Mouse (Mus musculus) spleen, adult 2 months (tissue): ENCODE measurements at regions not wholly inside any gene's neighbourhood (a gene's known extent, or its start where the extent isn't known, plus 50 kb on each side); places are given as distances from the start of the nearest gene placed in this dataset.

ENCODE experiments used
- DNase-seq, 2 experiments: peaks; one replicate each; pipeline versions ENCODE4 v3.0.0 to v3.0.0-alpha.2; 2012 to 2021; ENCODE audit warnings: low spot score in 2 of 2, low read depth in 1 of 2
- H3K27ac ChIP-seq: fragments of 200-500 bp; 2 replicates; pipeline ENCODE4 v1.5.1; 2012; ENCODE audit warnings: low read length, inconsistent platforms; ENCODE audit not compliant: insufficient read depth
- H3K27me3 ChIP-seq: fragments of 200-500 bp; 2 replicates; pipeline ENCODE4 v1.6.1; 2012; ENCODE audit warnings: mild to moderate bottlenecking, moderate library complexity, low read length, inconsistent platforms; ENCODE audit not compliant: control insufficient read depth, insufficient read depth
- H3K36me3 ChIP-seq: fragments of 200-500 bp; 2 replicates; pipeline ENCODE4 v1.6.1; 2012; ENCODE audit warnings: mild to moderate bottlenecking, low read length, inconsistent platforms; ENCODE audit not compliant: control insufficient read depth, insufficient read depth
- H3K4me1 ChIP-seq: fragments of 200-500 bp; 2 replicates; pipeline ENCODE4 v1.6.1; 2011; ENCODE audit warnings: inconsistent platforms; ENCODE audit not compliant: control insufficient read depth, insufficient read depth, insufficient read length
- H3K4me3 ChIP-seq: fragments of 200-500 bp; 2 replicates; pipeline ENCODE4 v1.5.1; 2011; ENCODE audit warnings: mild to moderate bottlenecking, inconsistent platforms; ENCODE audit not compliant: insufficient read depth, insufficient read length; ENCODE audit errors: extremely low read depth
- CTCF ChIP-seq: fragments of 200-500 bp; IDR thresholded peaks from 2 replicates; pipeline ENCODE4 v1.5.1; 2011; ENCODE audit warnings: mild to moderate bottlenecking, inconsistent platforms; ENCODE audit not compliant: insufficient read depth, insufficient read length, insufficient replicate concordance; ENCODE audit errors: extremely low read depth
- POLR2A ChIP-seq: fragments of 200-500 bp; IDR thresholded peaks from 2 replicates; pipeline ENCODE4 v1.6.1; 2011; ENCODE audit warnings: low read depth, low read length, inconsistent platforms
- WGBS: fragments of 180-500 bp; shearing (Covaris S2); methylation state at CpG from one replicate; pipeline ENCODE4 v1.1.7; 2018; 5-methylcytosine and 5-hydroxymethylcytosine counted together

DNA sequence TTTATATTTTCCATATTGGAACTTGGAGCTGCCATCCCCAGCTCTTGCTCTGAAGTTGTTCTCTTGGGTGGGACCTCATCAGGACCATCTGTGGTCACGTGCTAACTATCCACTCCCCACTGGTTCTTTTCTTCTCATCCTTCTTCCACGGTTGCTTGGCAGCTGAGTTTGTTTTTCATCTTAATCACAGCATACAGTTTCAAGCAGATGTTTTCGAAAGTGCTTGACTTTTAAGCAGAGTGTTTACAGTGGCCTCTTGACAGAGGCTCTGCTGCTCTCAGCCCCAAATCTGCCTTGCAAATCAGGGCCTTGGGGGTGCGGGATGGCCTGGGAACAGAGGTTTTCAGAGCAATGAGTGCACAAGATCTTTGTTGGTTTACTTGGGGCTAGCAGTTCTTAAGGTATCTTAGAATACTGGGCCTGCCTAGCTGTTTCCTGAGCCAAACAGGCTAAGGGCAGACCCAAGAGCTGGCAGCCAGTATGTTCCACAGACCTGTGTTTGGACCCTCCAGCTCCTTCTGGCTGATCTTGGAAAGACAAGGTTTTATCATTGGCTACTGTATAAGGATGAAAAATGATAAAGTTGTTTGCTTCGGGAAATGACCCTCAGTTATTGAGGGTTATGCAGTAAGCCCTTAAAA, 113.0 kb upstream of the Sash1 start:
- WGBS: 76% methylated on average over 5 of the region's 5 CpGs
- no peak overlapping the region for H3K27ac ChIP-seq
- no peaks in the 10 kb centered on the region for H3K27me3 ChIP-seq
- no peaks in the 10 kb centered on the region for H3K4me1 ChIP-seq
- H3K4me3 ChIP-seq: no peak overlapping the region
- H3K36me3 ChIP-seq: no peaks in the 10 kb centered on the region
- TF ChIP-seq CTCF (no peak), POLR2A (no peak)
- DNase-seq: no peak

DNA sequence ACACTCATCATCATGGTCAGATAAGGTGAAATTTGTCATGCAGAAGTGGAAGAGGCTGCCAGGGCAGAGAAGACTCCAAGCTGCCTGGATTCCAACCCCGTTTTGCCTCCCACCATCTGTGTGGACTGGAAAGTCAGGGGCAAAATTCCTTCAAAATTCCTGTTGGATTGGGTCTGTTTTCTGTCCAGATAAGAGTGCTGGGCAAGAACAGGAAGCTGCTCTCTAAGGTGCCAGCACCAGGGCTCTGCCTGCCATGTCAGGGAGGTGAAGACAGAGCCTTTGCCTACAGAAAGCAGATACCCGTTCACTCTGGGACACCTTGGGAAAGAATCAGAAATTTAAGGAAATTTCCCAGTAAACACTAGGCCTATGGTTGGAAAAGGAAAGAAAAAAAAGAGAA, 112.5 kb upstream of the Sash1 start:
- WGBS: 84% methylated on average over 2 of the region's 2 CpGs

DNA sequence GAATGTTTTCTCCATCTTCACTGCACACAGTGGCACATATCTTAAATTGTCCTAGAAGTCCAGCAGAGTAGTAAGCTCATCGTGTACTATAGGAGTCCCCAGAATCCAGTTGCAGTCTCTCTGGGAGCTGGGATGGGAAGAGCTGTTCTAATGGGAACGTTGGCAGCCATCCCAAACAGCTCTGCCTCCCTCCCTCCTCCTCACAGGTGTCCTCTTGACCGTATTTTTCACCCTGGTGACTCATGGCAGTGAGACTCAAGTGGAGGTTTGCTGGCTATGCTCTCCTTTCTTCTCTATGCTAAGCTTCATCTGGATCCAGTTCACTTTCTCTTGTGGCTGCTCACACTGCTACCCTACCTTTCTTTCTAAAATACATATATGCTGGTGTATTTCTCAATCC, 109.2 kb upstream of the Sash1 start:
- no peak for DNase-seq
- TF ChIP-seq CTCF (no peak), POLR2A (no peak)

More for the DNA sequence above, 112.5 kb upstream of the Sash1 start:
- no peaks in the 10 kb centered on the region for H3K36me3 ChIP-seq
- no peaks in the 10 kb centered on the region for H3K4me1 ChIP-seq
- H3K27me3 ChIP-seq: no peaks in the 10 kb centered on the region
- no peak for TF ChIP-seq CTCF
- TF ChIP-seq POLR2A: no peak
- no peak for DNase-seq
- H3K27ac ChIP-seq: no peak overlapping the region
- no peak overlapping the region for H3K4me3 ChIP-seq

DNA sequence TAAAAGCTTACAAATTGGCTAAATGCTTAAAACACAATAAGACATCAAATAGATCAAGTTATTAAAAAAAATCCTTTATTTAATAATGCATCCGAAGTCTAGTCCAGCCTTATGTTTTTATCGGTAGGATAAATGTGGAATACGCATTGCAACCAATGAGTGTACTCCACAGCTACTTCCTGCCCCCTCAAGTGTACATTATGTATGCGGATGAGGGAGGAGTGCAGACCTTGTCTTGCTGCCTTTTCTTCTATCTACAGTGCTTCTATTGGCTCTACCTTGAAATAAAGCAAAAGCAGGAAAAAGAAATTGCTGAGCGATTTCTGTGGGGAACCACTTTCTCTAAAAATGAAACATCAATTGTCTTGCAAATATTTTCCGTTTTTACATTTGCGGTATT, 100.5 kb upstream of the Sash1 start:
- Histone ChIP-seq H3K36me3 (no peaks in the 10 kb centered on the region), H3K4me1 (no peaks in the 10 kb centered on the region), H3K4me3 (no peak overlapping the region), H3K27me3 (no peaks in the 10 kb centered on the region), H3K27ac (no peak overlapping the region)
- WGBS: 72% methylated on average over 7 of the region's 7 CpGs
- no peak for TF ChIP-seq POLR2A
- no peak for TF ChIP-seq CTCF
- DNase-seq: no peak

More for the DNA sequence above, 109.2 kb upstream of the Sash1 start:
- H3K27me3 ChIP-seq: no peaks in the 10 kb centered on the region
- 79% methylated on average over 3 of the region's 3 CpGs for WGBS
- H3K4me1 ChIP-seq: no peaks in the 10 kb centered on the region
- H3K4me3 ChIP-seq: no peak overlapping the region
- no peak overlapping the region for H3K27ac ChIP-seq
- H3K36me3 ChIP-seq: no peaks in the 10 kb centered on the region

DNA sequence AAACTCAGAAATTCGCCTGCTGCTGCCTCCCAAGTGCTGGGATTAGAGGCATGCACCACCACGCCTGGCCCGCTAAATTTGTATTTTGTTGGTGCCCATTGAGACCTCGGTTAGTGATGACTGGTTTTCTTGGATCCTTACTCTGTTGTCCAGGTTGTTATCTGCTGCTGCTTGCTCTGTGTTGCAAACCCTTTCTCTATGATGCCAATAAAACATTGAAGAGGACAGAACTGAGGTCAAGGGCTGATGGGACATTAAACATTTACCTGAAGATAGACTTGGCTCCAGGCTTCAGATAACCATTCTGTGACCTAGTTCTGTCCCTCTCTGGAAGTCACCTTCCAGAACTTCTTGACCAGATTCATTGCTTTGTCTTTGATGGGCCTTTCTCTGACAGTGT, 97.5 kb upstream of the Sash1 start:
- Histone ChIP-seq H3K4me1 (no peaks in the 10 kb centered on the region), H3K36me3 (no peaks in the 10 kb centered on the region), H3K27ac (no peak overlapping the region), H3K27me3 (no peaks in the 10 kb centered on the region), H3K4me3 (no peak overlapping the region)
- no peak for DNase-seq
- 85% methylated on average over 4 of the region's 4 CpGs for WGBS
- no peak for TF ChIP-seq POLR2A
- no peak for TF ChIP-seq CTCF

DNA sequence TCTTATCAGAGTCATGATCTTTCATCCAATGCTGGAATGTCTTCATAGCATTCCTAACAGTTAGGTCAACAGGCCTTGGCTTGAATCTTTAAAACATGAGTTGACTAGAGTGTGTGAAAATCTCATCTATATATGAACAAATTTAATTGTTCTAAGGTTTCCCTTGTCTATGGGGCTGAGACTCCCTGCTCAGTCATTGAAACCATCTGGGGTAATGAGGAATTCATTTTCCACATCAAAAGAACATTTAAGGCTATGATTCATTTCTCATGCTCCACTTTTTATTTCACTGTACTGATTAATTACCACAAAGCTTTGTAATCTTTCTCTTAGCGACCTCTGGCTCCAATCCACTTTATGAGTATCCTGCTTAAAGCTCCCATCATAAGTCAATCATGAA, 94.7 kb upstream of the Sash1 start:
- Histone ChIP-seq H3K4me1 (no peaks in the 10 kb centered on the region), H3K36me3 (no peaks in the 10 kb centered on the region), H3K27me3 (no peaks in the 10 kb centered on the region), H3K27ac (no peak overlapping the region), H3K4me3 (no peak overlapping the region)
- DNase-seq: no peak
- TF ChIP-seq POLR2A (no peak), CTCF (no peak)
- WGBS: 82% methylated on average over 1 of the region's 1 CpGs

DNA sequence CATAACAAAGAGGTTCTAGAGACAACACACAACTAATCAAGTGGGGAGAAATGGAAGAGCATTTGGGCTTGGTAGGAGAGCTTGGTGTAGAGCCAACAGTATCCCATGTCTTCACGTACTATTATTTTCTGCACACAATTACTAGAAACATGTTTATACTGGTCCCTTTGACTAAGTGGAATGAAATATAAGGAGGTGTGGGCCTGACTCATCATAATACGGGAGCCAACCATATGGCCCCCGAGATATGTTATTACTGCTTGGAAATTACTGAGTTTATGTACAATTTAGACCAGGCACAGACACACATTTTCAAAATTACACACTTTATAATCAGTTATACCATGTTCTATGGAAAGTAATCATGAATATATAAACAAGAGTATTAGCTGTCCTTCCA, 92.7 kb upstream of the Sash1 start:
- no peak overlapping the region for H3K4me3 ChIP-seq
- H3K27me3 ChIP-seq: no peaks in the 10 kb centered on the region
- no peak for TF ChIP-seq CTCF
- TF ChIP-seq POLR2A: no peak
- H3K4me1 ChIP-seq: no peaks in the 10 kb centered on the region
- H3K36me3 ChIP-seq: no peaks in the 10 kb centered on the region
- no peak for DNase-seq
- no peak overlapping the region for H3K27ac ChIP-seq
- WGBS: 92% methylated on average over 3 of the region's 3 CpGs
